Mouse (Mus musculus): Measurements from ENCODE around the gene Ndufv3. TPM values are rescaled to one million over a fixed set of nuclear protein-coding genes. Genes with fewer than 3 reads are reported as not detected.

Gene Ndufv3
- polyA plus RNA-seq, 1 experiment from 2014 or later: 513 TPM

DNA sequence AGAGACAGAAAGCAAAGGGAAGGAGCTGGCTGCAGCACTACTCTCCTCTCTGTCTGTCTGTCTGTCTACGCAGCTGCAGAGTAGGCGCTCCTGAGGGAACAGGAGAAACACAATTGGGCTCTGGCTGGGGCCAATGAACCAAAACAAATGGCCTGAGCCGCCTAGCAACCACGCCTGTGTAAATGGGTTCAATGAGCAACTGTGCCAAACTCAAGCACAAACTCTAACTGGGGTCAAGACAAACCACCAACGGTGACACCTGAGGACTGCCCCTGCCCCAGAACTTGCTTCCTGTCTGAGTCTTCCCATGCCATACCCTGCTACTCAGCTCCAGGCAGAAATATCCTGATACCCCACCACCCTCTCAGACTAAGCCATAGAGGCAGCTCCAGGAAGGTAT lies 14.9 kb upstream of the Ndufv3 start:
- no peaks in the 10 kb centered on the region for H3K9me3 ChIP-seq (ENCODE audit: control insufficient read depth, low read length)
- WGBS: 38% methylated on average over 5 of the region's 5 CpGs
- H3K27me3 ChIP-seq (ENCODE audit: control insufficient read depth, insufficient read depth, low read length): no peaks in the 10 kb centered on the region
- peaks cover 38% of the 10 kb centered on the region for H3K36me3 ChIP-seq (ENCODE audit: control insufficient read depth, insufficient read depth, low read length)
- no peak overlapping the region for H3K9ac ChIP-seq (replicated peaks; ENCODE audit: low read depth, low read length)
- no peak for ATAC-seq (ENCODE audit: low read depth)
- H3K4me3 ChIP-seq (ENCODE audit: low read depth, low read length): no peak overlapping the region
- no peak overlapping the region for H3K4me2 ChIP-seq (ENCODE audit: low read depth, low read length)
- H3K4me1 ChIP-seq (ENCODE audit: control insufficient read depth, insufficient read depth, low read length): peaks cover 5% of the 10 kb centered on the region; the same call in 1 of the 2 replicates
- no peak overlapping the region for H3K27ac ChIP-seq (ENCODE audit: low read depth, low read length)

DNA sequence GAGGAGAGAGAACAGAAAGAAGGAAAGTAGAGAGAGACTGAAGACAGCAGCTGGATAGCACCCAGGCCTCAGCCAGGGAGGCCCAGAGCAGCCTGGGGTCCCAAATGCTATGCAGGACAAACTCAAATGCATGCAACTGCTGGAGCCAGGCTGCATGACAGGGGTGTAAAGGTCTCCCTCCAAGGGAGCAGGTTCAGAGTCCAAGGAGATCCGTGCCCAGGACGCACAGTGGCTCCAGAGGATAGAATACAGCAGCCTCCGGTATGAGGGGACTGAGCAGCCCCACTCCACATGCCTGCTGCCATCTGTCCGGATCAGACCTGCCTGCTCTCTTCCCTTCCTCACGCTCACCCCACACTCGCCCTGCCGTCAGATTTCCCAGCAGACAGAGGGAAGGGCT lies 13.6 kb upstream of the Ndufv3 start:
- Histone ChIP-seq H3K4me2 (ENCODE audit: low read depth, low read length) (no peak overlapping the region), H3K36me3 (ENCODE audit: control insufficient read depth, insufficient read depth, low read length) (peaks cover 33% of the 10 kb centered on the region)
- WGBS: 92% methylated on average over 7 of the region's 7 CpGs

DNA sequence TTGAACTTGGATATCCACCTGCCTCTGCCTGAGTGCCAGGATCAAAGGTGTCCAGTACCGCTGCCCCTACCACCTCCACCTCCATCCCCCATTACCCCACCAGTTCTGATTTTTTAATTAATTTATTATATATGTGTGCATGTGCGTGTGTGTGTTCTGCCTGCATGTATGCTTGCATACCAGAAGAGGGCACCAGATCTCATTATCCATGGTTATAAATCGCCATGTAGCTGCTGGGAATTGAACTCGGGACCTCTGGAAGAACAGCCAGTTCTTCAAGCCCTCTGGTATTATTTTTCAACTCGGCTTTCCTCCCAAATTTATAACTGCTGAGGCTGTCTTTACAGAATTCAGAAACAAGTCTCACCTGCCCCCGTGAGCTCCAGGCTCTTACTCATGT lies 9.0 kb upstream of the Ndufv3 start:
- WGBS: 98% methylated on average over 6 of the region's 6 CpGs
- Histone ChIP-seq H3K4me1 (ENCODE audit: control insufficient read depth, insufficient read depth, low read length) (peaks cover 12% of the 10 kb centered on the region), H3K36me3 (ENCODE audit: control insufficient read depth, insufficient read depth, low read length) (peaks cover 14% of the 10 kb centered on the region), H3K9me3 (ENCODE audit: control insufficient read depth, low read length) (no peaks in the 10 kb centered on the region), H3K9ac (replicated peaks; ENCODE audit: low read depth, low read length) (no peak overlapping the region), H3K4me3 (ENCODE audit: low read depth, low read length) (peak overlapping the region; percentile 83; the same call in 1 of the 2 replicates), H3K27ac (ENCODE audit: low read depth, low read length) (no peak overlapping the region), H3K27me3 (ENCODE audit: control insufficient read depth, insufficient read depth, low read length) (no peaks in the 10 kb centered on the region), H3K4me2 (ENCODE audit: low read depth, low read length) (peak overlapping the region; percentile 79)
- no peak for ATAC-seq (ENCODE audit: low read depth)

More for the DNA sequence above, 13.6 kb upstream of the Ndufv3 start:
- peaks cover 8% of the 10 kb centered on the region for H3K4me1 ChIP-seq (ENCODE audit: control insufficient read depth, insufficient read depth, low read length)
- H3K4me3 ChIP-seq (ENCODE audit: low read depth, low read length): no peak overlapping the region
- ATAC-seq (ENCODE audit: low read depth): no peak
- H3K27ac ChIP-seq (ENCODE audit: low read depth, low read length): no peak overlapping the region
- no peaks in the 10 kb centered on the region for H3K27me3 ChIP-seq (ENCODE audit: control insufficient read depth, insufficient read depth, low read length)
- no peak overlapping the region for H3K9ac ChIP-seq (replicated peaks; ENCODE audit: low read depth, low read length)
- H3K9me3 ChIP-seq (ENCODE audit: control insufficient read depth, low read length): no peaks in the 10 kb centered on the region

DNA sequence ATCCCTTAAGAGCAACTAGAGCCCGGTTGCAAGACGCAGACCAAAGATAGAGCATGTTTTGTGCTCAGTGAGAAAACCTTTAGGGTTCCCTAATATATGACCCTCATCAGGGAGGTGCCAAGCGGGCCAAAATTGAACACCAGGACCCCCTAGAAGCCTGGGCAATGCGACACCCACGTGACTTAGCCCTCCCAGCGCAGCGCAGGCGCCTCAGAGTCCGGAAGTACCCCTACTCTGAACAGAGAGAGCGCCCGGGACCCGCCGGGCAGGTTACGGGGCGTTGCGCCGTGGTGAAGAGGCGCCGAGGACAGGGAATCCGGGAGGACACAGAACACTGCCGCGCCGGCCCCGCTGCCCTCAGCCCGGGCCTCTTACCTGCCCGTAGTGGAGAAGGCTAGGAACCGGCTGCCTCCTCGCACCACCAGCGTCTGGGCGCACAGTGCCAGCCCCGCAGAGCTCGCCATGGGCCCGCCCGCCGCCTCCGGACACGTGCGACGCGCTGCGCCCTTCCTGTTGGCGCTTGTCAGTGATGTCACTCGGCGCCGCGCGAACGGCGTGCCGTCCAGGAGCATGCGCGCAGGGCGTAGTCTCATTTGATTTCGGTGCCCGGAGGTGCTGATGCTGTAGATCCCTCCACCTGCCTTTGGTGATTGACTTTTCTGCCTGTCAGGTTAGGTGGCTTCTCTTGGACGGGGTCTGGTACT lies 8.0 kb upstream of the Ndufv3 start:
- 0% methylated on average over 51 of the region's 56 CpGs for WGBS
- peak overlapping the region; percentile 78 for H3K27ac ChIP-seq (ENCODE audit: low read depth, low read length)
- peaks cover 12% of the 10 kb centered on the region for H3K4me1 ChIP-seq (ENCODE audit: control insufficient read depth, insufficient read depth, low read length)

DNA sequence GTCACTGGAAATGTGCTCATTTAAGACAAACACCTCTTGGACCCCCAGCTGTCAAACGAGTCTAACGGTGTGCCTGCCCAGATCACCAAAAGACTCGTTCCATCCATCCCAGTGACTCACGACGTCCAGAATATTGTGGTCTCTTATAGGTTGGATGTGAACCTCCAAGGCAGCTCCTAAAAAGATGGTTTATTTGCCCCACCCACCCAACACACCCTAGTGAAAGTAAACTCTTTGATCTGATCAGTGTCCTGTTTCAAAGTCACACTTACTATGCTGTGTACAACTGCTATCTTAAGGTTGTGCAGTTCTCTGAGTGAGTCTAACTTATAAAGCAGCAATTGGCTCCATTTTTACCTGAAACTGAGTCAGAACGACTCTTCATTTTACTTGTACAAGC lies 7.3 kb upstream of the Ndufv3 start:
- Histone ChIP-seq H3K9ac (replicated peaks; ENCODE audit: low read depth, low read length) (peak overlapping the region; percentile 65), H3K36me3 (ENCODE audit: control insufficient read depth, insufficient read depth, low read length) (peaks cover 14% of the 10 kb centered on the region; the same call in 1 of the 2 replicates), H3K4me2 (ENCODE audit: low read depth, low read length) (peak overlapping the region; percentile 79), H3K27ac (ENCODE audit: low read depth, low read length) (peak overlapping the region; percentile 78), H3K27me3 (ENCODE audit: control insufficient read depth, insufficient read depth, low read length) (no peaks in the 10 kb centered on the region), H3K4me3 (ENCODE audit: low read depth, low read length) (peak overlapping the region; percentile 83), H3K4me1 (ENCODE audit: control insufficient read depth, insufficient read depth, low read length) (peaks cover 12% of the 10 kb centered on the region), H3K9me3 (ENCODE audit: control insufficient read depth, low read length) (no peaks in the 10 kb centered on the region)
- ATAC-seq (ENCODE audit: low read depth): peak; percentile 13; the same call in 1 of the 2 replicates
- WGBS: 20% methylated on average over 6 of the region's 6 CpGs

More for the DNA sequence above, 8.0 kb upstream of the Ndufv3 start:
- peaks cover 14% of the 10 kb centered on the region; the same call in 1 of the 2 replicates for H3K36me3 ChIP-seq (ENCODE audit: control insufficient read depth, insufficient read depth, low read length)
- peak; percentile 95 for ATAC-seq (ENCODE audit: low read depth)
- peak overlapping the region; percentile 65 for H3K9ac ChIP-seq (replicated peaks; ENCODE audit: low read depth, low read length)
- peak overlapping the region; percentile 83 for H3K4me3 ChIP-seq (ENCODE audit: low read depth, low read length)
- no peaks in the 10 kb centered on the region for H3K9me3 ChIP-seq (ENCODE audit: control insufficient read depth, low read length)
- H3K4me2 ChIP-seq (ENCODE audit: low read depth, low read length): peak overlapping the region; percentile 79
- no peaks in the 10 kb centered on the region for H3K27me3 ChIP-seq (ENCODE audit: control insufficient read depth, insufficient read depth, low read length)

DNA sequence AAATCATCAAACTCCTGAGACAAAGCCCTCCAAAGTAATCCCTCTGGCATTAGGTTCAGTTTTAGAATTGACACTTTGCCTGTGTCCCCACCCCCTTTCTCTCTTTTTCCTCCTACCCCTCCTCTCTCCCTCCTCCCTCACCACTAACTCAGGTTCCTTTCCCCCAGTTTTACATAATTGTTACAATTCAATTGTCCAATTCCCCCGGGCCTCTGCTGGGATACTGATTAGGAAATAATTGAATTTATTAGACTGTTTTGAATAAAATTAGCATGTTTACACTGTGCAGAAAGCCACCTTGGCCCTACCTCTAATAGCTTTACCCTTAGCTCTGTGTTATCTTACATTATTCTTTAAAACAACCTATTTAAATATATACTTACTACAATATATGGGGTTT lies 5.2 kb upstream of the Ndufv3 start:
- Histone ChIP-seq H3K9me3 (ENCODE audit: control insufficient read depth, low read length) (no peaks in the 10 kb centered on the region), H3K27ac (ENCODE audit: low read depth, low read length) (no peak overlapping the region), H3K4me3 (ENCODE audit: low read depth, low read length) (no peak overlapping the region), H3K4me2 (ENCODE audit: low read depth, low read length) (no peak overlapping the region), H3K27me3 (ENCODE audit: control insufficient read depth, insufficient read depth, low read length) (no peaks in the 10 kb centered on the region), H3K36me3 (ENCODE audit: control insufficient read depth, insufficient read depth, low read length) (0 out of 2 replicates have a peak, but pooled peaks cover 1% of the 10 kb centered on the region), H3K4me1 (ENCODE audit: control insufficient read depth, insufficient read depth, low read length) (peaks cover 12% of the 10 kb centered on the region), H3K9ac (replicated peaks; ENCODE audit: low read depth, low read length) (no peak overlapping the region)
- WGBS: 55% methylated on average over 1 of the region's 1 CpGs
- no peak for ATAC-seq (ENCODE audit: low read depth)

DNA sequence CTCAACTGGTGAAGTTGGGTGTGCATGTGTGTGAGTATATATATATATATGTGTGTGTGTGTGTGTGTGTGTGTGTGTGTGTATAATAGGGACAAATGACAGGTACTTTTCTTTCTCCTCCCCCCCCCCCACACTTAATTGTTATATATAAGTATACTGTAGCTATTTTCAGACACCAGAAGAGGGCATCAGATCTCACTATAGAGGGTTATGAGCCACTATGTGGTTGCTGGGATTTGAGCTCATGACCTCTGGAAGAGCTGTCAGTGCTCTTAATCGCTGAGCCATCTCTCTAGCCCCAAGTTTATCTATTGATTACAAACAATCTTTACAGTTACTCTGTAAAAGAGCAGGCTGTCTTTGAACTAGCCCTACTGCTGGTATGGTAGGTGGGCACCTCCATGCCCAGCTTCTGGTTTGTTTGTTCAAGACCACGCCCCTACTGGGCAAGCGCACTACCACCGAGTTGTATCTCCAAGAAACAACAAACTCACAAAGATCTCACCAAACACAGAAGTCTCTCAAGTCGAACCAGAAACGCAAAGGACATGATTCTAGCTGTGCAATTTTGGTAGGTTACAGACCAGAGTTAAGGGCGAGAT lies 470 bp upstream of the Ndufv3 start:
- Histone ChIP-seq H3K4me3 (ENCODE audit: low read depth, low read length) (peak overlapping the region; percentile 76), H3K36me3 (ENCODE audit: control insufficient read depth, insufficient read depth, low read length) (no peaks in the 10 kb centered on the region), H3K9me3 (ENCODE audit: control insufficient read depth, low read length) (no peaks in the 10 kb centered on the region), H3K4me1 (ENCODE audit: control insufficient read depth, insufficient read depth, low read length) (peaks cover 11% of the 10 kb centered on the region), H3K9ac (replicated peaks; ENCODE audit: low read depth, low read length) (no peak overlapping the region), H3K27ac (ENCODE audit: low read depth, low read length) (no peak overlapping the region), H3K27me3 (ENCODE audit: control insufficient read depth, insufficient read depth, low read length) (no peaks in the 10 kb centered on the region), H3K4me2 (ENCODE audit: low read depth, low read length) (peak overlapping the region; percentile 78)
- 6% methylated on average over 7 of the region's 7 CpGs for WGBS
- ATAC-seq (ENCODE audit: low read depth): peak; percentile 62

DNA sequence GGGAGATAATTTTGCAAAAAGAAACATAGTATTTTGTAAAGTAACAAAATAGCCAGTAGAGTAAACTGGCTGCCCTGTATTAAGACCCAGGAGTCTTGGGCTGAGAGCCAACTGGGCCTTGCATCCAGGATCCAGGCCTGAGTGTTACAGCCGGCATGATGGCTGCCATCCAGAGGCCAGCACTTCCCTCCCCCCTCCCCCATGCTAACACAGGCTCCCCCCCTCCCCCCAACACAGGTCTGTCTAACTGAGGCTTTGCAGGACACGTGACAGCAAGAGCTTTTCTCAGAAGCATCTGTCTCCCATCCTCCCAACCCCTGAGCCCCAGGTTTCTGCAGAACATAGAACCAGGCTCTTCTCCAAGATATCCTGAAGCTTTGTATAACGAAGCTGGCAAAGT lies 980 bp downstream of the Ndufv3 start:
- no peak overlapping the region for H3K27ac ChIP-seq (ENCODE audit: low read depth, low read length)
- H3K4me1 ChIP-seq (ENCODE audit: control insufficient read depth, insufficient read depth, low read length): peaks cover 11% of the 10 kb centered on the region
- peak overlapping the region; percentile 76 for H3K4me3 ChIP-seq (ENCODE audit: low read depth, low read length)
- peak overlapping the region; percentile 78 for H3K4me2 ChIP-seq (ENCODE audit: low read depth, low read length)
- H3K27me3 ChIP-seq (ENCODE audit: control insufficient read depth, insufficient read depth, low read length): no peaks in the 10 kb centered on the region
- H3K36me3 ChIP-seq (ENCODE audit: control insufficient read depth, insufficient read depth, low read length): no peaks in the 10 kb centered on the region
- no peaks in the 10 kb centered on the region for H3K9me3 ChIP-seq (ENCODE audit: control insufficient read depth, low read length)
- peak; percentile 9; the same call in 1 of the 2 replicates for ATAC-seq (ENCODE audit: low read depth)
- WGBS: 19% methylated on average over 3 of the region's 3 CpGs
- peak overlapping the region; percentile 26; the same call in 1 of the 2 replicates for H3K9ac ChIP-seq (replicated peaks; ENCODE audit: low read depth, low read length)

DNA sequence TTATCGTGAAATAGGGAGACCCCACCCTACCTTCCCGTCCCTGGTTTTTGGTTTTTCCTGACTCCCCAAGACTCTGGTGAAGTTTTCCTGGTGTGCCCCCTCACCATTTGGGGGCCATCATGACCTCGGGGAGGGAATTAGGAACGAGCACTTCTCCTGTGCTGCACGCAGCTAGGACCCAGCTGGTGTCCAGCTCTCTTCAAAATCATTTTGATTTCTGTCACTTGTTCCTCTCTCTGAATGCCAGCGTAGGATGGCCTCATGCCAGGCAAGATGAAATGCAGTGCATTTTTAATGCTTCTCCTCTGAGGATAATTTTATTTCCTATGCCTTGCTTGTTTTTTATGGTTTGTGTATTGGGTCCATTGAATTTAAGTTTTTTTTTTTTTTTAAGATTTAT lies 2.0 kb downstream of the Ndufv3 start:
- Histone ChIP-seq H3K27me3 (ENCODE audit: control insufficient read depth, insufficient read depth, low read length) (no peaks in the 10 kb centered on the region), H3K4me1 (ENCODE audit: control insufficient read depth, insufficient read depth, low read length) (peaks cover 11% of the 10 kb centered on the region), H3K9me3 (ENCODE audit: control insufficient read depth, low read length) (no peaks in the 10 kb centered on the region), H3K36me3 (ENCODE audit: control insufficient read depth, insufficient read depth, low read length) (no peaks in the 10 kb centered on the region), H3K9ac (replicated peaks; ENCODE audit: low read depth, low read length) (no peak overlapping the region), H3K4me3 (ENCODE audit: low read depth, low read length) (no peak overlapping the region), H3K27ac (ENCODE audit: low read depth, low read length) (peak overlapping the region; percentile 12; the same call in 1 of the 2 replicates), H3K4me2 (ENCODE audit: low read depth, low read length) (peak overlapping the region; percentile 9; the same call in 1 of the 2 replicates)
- WGBS: 63% methylated on average over 6 of the region's 6 CpGs
- no peak for ATAC-seq (ENCODE audit: low read depth)

Data from neural tube, embryonic 14.5 days (tissue).